Mouse (Mus musculus) CH12.LX (cell line): ENCODE data around the gene Hagh.

ENCODE experiments used
- BHLHE40 ChIP-seq: IDR thresholded peaks from 2 replicates; pipeline ENCODE4 v1.6.1; 2011; ENCODE audit warnings: mild to moderate bottlenecking, low read depth, low read length, improper control_type of control experiment
- CTCF ChIP-seq, 2 experiments: IDR thresholded peaks in 1 of 2; conservative IDR thresholded peaks in 1 of 2; 2 replicates each; pipeline ENCODE4 v1.5.1; 2011 to 2012; ENCODE audit warnings: low read depth in 2 of 2, low read length in 2 of 2, improper control_type of control experiment in 1 of 2, inconsistent platforms in 1 of 2, mild to moderate bottlenecking in 1 of 2, moderate library complexity in 1 of 2
- GABPA ChIP-seq: IDR thresholded peaks from 2 replicates; pipeline ENCODE4 v1.6.1; 2012; ENCODE audit warnings: low read depth, low read length, improper control_type of control experiment, inconsistent platforms; ENCODE audit not compliant: insufficient replicate concordance
- HCFC1 ChIP-seq: IDR thresholded peaks from 2 replicates; pipeline ENCODE4 v1.6.1; 2012; ENCODE audit warnings: low read depth, mild to moderate bottlenecking, inconsistent platforms, low read length, improper control_type of control experiment
- JUND ChIP-seq: conservative IDR thresholded peaks from 2 replicates; pipeline ENCODE4 v1.6.1; 2011; ENCODE audit warnings: low read depth, low read length, improper control_type of control experiment
- MAX ChIP-seq: IDR thresholded peaks from 2 replicates; pipeline ENCODE4 v1.6.1; 2011; ENCODE audit warnings: low read length, improper control_type of control experiment
- MAZ ChIP-seq: IDR thresholded peaks from 2 replicates; pipeline ENCODE4 v1.6.1; 2012; ENCODE audit warnings: low read depth, mild to moderate bottlenecking, inconsistent platforms, low read length, improper control_type of control experiment, moderate library complexity
- MEF2A ChIP-seq: IDR thresholded peaks from 2 replicates; pipeline ENCODE4 v1.6.1; 2014; ENCODE audit warnings: low read depth, mild to moderate bottlenecking, inconsistent platforms, low read length, improper control_type of control experiment, borderline replicate concordance
- NELFE ChIP-seq: IDR thresholded peaks from 2 replicates; pipeline ENCODE4 v1.6.1; 2011; ENCODE audit warnings: low read depth, low read length, improper control_type of control experiment
- POLR2A ChIP-seq: IDR thresholded peaks from 2 replicates; pipeline ENCODE4 v1.6.1; 2011; ENCODE audit warnings: low read depth, mild to moderate bottlenecking, improper control_type of control experiment, low read length
- USF1 ChIP-seq: IDR thresholded peaks from 2 replicates; pipeline ENCODE4 v1.6.1; 2014; ENCODE audit warnings: low read depth, mild to moderate bottlenecking, inconsistent platforms, low read length, improper control_type of control experiment
- USF2 ChIP-seq: conservative IDR thresholded peaks from 2 replicates; pipeline ENCODE4 v1.6.1; 2011; ENCODE audit warnings: low read depth, low read length, improper control_type of control experiment
- ZMIZ1 ChIP-seq: IDR thresholded peaks from 2 replicates; pipeline ENCODE4 v1.6.1; 2012; ENCODE audit warnings: low read depth, mild to moderate bottlenecking, inconsistent platforms, low read length, improper control_type of control experiment
- ZNF384 ChIP-seq: IDR thresholded peaks from 2 replicates; pipeline ENCODE4 v1.6.1; 2012; ENCODE audit warnings: low read depth, low read length, improper control_type of control experiment, inconsistent platforms

DNA sequence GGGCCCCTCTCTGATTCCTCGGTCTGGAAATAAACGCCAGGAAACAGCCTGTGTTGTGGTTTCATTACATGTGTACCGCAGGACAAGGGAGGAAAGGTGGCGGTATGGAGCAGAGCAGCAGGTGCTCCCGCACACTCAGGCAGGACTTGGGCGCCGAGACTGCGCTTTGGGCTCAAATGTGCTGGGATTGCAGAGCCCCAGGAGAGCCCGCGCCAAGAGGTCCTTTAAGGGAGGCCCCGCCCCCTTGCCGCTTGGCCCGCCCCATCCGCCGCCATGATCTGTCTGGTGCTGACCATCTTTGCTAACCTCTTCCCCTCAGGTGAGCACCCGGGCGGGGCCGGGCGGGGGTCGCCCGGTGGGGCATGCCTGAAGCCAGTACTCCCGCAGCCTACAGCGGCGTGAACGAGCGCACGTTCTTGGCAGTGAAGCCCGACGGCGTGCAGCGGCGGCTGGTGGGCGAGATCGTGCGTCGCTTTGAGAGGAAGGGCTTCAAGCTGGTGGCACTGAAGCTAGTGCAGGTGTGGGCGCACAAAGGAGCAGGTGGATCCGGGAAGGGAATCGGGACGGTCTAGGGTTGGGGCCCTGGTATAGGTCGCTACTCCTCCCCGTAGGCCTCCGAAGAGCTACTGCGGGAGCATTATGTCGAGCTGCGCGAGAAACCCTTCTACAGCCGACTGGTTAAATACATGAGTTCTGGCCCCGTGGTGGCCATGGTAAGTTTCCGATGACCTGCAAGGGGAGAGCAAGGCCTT is 56.5 kb downstream of the Hagh start, which contains the start of gene Nme3:
- TF ChIP-seq POLR2A (peak; percentile 42; the same call in 1 of the 2 replicates), USF2 (no peak), CTCF (conservative IDR thresholded peaks at IDR 0.05 in 1 of 2, IDR thresholded peaks at IDR 0.05 in 1 of 2; ENCODE audit: low read depth in 2 of 2, low read length in 2 of 2) (no peak), MAX (no peak), USF1 (no peak), JUND (no peak), ZMIZ1 (no peak), MEF2A (no peak), GABPA (no peak), NELFE (no peak), HCFC1 (no peak), MAZ (no peak), ZNF384 (no peak), BHLHE40 (no peak)
